Mouse (Mus musculus) heart, embryonic 16.5 days (tissue): ENCODE data around the gene Inafm2. TPM values are rescaled to one million over a fixed set of nuclear protein-coding genes. Genes with fewer than 3 reads are reported as not detected.

Experiments used
- ATAC-seq: fragments of 200-750 bp; cut with Nextera tagmentation; replicated peaks from 2 replicates; pipeline ENCODE4 v1.8.0; 2017; ENCODE audit warnings: moderate number of reproducible peaks; ENCODE audit not compliant: insufficient read depth, low FRiP score; ENCODE audit errors: extremely low read depth
- H3K27ac ChIP-seq: fragments of 300-500 bp; sonication (generic); 2 replicates; pipeline ENCODE4 v1.5.1; 2014; ENCODE audit warnings: mild to moderate bottlenecking, low read length, control low read depth, moderate library complexity
- H3K27me3 ChIP-seq: fragments of 300-500 bp; sonication (generic); 2 replicates; pipeline ENCODE4 v1.6.1; 2014; ENCODE audit warnings: low read length, mixed read lengths; ENCODE audit not compliant: control insufficient read depth, insufficient read depth
- H3K36me3 ChIP-seq: fragments of 300-500 bp; sonication (generic); 2 replicates; pipeline ENCODE4 v1.6.1; 2014; ENCODE audit not compliant: control insufficient read depth, insufficient read depth
- H3K4me1 ChIP-seq: fragments of 300-500 bp; sonication (generic); 2 replicates; pipeline ENCODE4 v1.6.1; 2014; ENCODE audit warnings: low read length, mixed read lengths; ENCODE audit not compliant: control insufficient read depth, insufficient read depth
- H3K4me2 ChIP-seq: fragments of 300-500 bp; sonication (generic); 2 replicates; pipeline ENCODE4 v1.6.1; 2014; ENCODE audit warnings: low read depth, mild to moderate bottlenecking, control low read depth, low read length
- H3K4me3 ChIP-seq: fragments of 300-500 bp; sonication (generic); 2 replicates; pipeline ENCODE4 v1.5.1; 2014; ENCODE audit warnings: mild to moderate bottlenecking, control low read depth, low read length
- H3K9ac ChIP-seq: fragments of 300-500 bp; sonication (generic); 2 replicates; pipeline ENCODE4 v1.6.1; 2014; ENCODE audit warnings: low read length, control low read depth
- H3K9me3 ChIP-seq: fragments of 300-500 bp; sonication (generic); replicated peaks from 2 replicates; pipeline ENCODE4 v1.6.1; 2016; ENCODE audit warnings: low read length; ENCODE audit not compliant: control insufficient read depth
- WGBS: fragments of 180-500 bp; shearing (Covaris S2); extraction: QIAGEN DNeasy Blood & Tissue Kit; methylation state at CpG from one replicate; pipeline ENCODE4 v1.1.7; 2014; 5-methylcytosine and 5-hydroxymethylcytosine counted together
- polyA plus RNA-seq: library from polyadenylated mRNA; unstranded; fragments of >200 nt; fragmentation: Nextera tagmentation; extraction: Ambion mirVana; gene quantifications from 2 replicates; pipeline ENCODE4 v1.2.1, GENCODE M21; 2015

The Inafm2 gene
- polyA plus RNA-seq, 1 experiment from 2014 or later, result 45.2 TPM

DNA sequence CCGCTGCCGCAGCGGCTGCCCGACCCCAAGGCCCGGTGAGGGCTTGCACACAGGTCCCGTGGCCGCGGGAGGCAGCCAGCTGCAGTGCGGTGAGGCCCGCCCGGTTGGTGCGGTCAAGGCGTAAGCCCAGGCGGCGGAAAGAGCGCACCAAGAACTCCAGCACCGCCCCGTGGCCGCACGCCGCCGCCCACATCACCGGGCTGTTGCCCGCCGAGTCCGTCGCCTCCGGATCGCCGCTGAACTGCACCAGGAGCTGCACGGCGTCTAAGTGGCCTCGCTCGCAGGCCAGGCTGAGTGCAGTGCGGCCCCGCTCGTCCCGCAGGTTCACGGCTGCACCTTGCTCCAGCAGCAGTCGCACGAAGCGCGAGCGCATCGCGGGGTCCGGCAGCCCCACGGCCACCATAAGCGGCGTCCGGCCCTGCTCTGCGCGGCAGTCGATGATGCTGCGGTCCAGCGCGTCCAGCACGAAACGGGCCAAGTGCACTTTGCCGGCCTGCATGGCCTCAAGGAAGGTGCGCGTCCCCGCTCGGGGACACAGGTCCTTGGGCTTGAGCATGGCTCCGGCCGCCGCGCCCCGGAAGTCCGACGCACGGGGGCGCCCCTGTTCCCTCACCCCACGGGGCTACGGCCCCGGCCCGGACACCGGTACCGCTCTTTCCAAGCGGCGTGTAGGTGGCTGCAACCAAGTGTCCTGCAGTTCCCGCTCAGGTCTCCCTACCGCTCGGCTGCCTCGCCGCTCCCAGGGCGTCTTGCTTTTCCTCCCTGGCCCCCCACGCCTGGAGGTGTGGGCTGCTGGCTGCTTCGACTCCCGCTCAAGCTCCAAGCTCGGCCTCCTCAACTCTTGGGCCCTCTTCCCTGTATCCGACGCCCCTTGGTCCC lies 42.4 kb upstream of the Inafm2 start:
- Histone ChIP-seq H3K27ac (peak overlapping the region; percentile 74), H3K9ac (peak overlapping the region; percentile 77), H3K9me3 (no peaks in the 10 kb centered on the region), H3K4me2 (peak overlapping the region; percentile 80), H3K4me3 (peak overlapping the region; percentile 65), H3K27me3 (peaks cover 49% of the 10 kb centered on the region), H3K4me1 (peaks cover 57% of the 10 kb centered on the region), H3K36me3 (no peaks in the 10 kb centered on the region)
- peak; percentile 34 for ATAC-seq
- under 1% methylated on average over 93 of the region's 93 CpGs for WGBS

DNA sequence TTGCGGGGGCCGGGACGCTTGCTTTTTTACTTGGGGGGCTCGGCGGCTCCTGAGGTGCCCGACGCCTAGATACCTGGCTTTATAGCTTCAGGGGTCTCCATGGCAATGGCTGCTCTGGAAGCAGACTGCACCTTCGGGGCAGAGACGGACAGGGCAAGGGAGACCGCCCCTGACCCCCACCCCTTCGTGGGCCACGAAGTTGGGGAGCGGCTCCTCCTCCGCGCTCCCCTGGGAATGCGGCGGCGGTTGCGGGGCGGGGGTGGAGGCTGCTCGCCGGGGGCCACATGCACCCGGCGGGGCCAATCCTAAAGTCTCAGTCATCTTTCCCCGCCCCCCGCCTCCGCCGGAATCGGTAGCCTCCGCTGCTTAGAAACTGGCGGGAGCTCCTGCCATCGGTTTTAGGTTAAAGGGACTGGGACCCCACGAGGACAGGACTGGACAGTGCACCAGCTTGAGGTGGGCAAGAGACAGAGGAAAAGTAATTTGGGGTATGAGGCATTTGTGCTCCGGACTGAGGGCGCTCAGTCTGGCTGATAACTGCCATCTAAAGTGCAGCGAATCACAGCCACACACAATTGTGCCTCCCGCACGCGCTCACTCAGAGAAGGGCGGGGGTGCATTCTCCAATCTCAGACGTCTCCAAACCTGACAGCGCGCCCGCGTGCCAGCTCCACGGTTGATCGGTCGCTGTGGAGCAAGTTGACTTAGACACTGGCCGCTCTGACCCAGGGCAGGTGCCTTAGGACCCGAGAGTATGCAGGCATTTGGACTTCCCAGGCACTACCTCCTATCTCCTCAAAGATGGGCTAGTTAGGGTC lies 41.4 kb upstream of the Inafm2 start, which contains the start of gene Ankrd63:
Ankrd63 (minus strand) TSS at position 51 of the 818 bp plus-strand sequence.
- H3K4me2 ChIP-seq, result peak within 1 kb of the TSS; percentile 80
- peak within 1 kb of the TSS; percentile 74 for H3K27ac ChIP-seq
- WGBS, result 4% methylated on average over 50 of the region's 50 CpGs
- H3K4me3 ChIP-seq, result peak within 1 kb of the TSS; percentile 65
- peaks cover 49% of the 10 kb centered on the region for H3K27me3 ChIP-seq
- H3K9ac ChIP-seq, result peak within 1 kb of the TSS; percentile 77
- peaks cover 54% of the 10 kb centered on the region for H3K4me1 ChIP-seq
- no peaks in the 10 kb centered on the region for H3K9me3 ChIP-seq
- ATAC-seq, result no peak
- H3K36me3 ChIP-seq, result no peaks in the 10 kb centered on the region

DNA sequence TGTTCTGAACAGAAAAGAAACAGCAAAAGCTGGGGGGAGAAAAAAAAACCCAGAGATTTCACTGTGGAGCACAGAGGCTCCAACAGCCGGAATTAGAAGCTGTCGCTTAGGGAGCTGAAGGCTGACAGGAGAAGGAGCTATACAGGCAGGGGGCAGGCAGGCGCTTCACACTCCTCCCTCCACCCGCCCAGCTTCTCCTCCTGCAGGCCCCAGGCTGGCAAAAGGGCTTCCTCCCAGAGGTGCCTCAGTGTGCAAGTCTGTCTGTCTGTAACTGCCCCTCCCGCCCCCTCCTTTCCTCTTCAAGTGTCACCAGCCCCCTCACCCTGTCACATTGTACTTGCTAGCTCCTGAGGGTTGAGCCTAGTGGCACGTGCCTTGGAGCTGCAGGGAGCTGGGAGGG lies 39.1 kb upstream of the Inafm2 start:
- 10% methylated on average over 6 of the region's 6 CpGs for WGBS
- peak; percentile 50 for ATAC-seq
- Histone ChIP-seq H3K9ac (peak overlapping the region; percentile 3; the same call in 1 of the 2 replicates), H3K4me1 (peaks cover 61% of the 10 kb centered on the region), H3K27ac (peak overlapping the region; percentile 46), H3K4me3 (no peak overlapping the region), H3K9me3 (no peaks in the 10 kb centered on the region), H3K36me3 (no peaks in the 10 kb centered on the region), H3K27me3 (peaks cover 47% of the 10 kb centered on the region), H3K4me2 (no peak overlapping the region)

DNA sequence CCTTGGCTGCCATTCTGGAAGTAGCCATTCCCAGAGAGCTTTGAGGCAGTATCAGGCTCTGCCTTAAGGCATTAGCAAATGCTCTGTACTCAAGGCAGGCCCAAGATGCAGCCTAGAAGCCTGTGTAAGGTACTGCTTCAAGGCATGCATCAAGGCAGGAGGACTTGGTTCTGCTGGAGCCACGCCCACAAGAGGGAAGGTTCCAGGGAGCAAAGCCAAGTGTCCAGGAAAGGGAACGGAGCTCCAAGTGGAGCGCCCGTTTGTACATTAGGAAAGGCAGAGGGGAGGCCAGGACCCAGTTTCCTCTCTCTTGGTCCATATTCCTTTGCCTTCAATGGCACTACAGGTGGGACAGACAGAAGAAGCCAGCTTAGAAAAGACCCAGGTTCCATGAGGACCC lies 37.1 kb upstream of the Inafm2 start:
- peaks cover 32% of the 10 kb centered on the region for H3K27me3 ChIP-seq
- H3K4me3 ChIP-seq, result no peak overlapping the region
- no peaks in the 10 kb centered on the region for H3K9me3 ChIP-seq
- 64% methylated on average over 4 of the region's 4 CpGs for WGBS
- H3K4me2 ChIP-seq, result no peak overlapping the region
- H3K4me1 ChIP-seq, result peaks cover 51% of the 10 kb centered on the region
- no peak overlapping the region for H3K9ac ChIP-seq
- no peaks in the 10 kb centered on the region for H3K36me3 ChIP-seq
- H3K27ac ChIP-seq, result no peak overlapping the region
- no peak for ATAC-seq

DNA sequence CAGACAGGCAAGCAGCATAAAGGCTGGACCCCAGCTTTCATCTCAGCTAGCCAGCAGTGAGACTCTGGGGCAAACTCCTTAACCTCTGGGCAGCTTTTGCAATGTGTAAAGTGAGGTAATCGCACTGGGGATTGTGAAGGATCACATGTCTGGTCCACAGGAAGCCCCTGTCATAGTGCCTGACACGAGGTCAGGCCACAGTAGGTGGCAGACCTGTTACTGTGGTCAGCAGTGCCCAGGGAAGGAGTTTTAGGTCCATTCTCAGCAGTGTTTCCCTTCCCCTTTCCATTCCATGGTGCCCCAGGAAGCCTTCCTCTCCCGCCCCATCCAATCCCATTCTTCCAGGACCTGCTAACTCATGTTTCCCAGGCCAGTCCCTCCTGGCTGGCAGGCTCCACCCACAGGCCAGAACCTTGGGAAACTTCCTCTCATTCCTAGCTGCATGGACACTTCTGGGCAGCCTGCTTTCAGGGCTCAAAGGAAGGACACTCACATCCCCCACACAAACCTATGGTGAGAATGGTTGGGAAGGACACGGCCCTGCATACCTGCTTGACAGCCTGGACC lies 35.8 kb upstream of the Inafm2 start:
- no peak overlapping the region for H3K27ac ChIP-seq
- peaks cover 42% of the 10 kb centered on the region for H3K4me1 ChIP-seq
- peaks cover 23% of the 10 kb centered on the region for H3K27me3 ChIP-seq
- no peak overlapping the region for H3K9ac ChIP-seq
- H3K4me2 ChIP-seq, result no peak overlapping the region
- WGBS, result 58% methylated on average over 4 of the region's 4 CpGs
- ATAC-seq, result no peak
- no peaks in the 10 kb centered on the region for H3K36me3 ChIP-seq
- no peaks in the 10 kb centered on the region for H3K9me3 ChIP-seq
- no peak overlapping the region for H3K4me3 ChIP-seq

DNA sequence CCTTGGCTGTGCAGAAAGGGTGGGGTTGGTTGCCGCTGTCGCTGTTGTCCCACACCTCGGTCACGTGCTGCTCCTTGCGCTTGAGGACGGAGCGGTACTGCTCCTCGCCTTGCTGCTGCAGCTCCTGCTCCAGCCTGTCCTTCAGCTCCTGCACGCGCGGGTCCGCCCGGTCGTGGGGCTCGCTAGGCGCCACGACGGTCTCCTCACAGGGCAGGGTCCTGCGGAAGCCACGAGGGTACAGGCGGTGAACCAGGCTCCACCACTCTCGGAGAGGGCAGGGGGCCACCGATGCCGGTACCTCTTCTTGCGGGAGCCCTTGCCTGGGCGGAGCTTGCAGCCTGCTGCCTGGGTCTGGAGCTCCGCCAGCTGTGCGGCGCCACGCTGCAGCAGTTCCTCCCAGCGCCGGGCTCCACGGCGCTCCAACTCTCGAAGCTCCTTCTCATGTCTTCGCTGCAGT lies 34.5 kb upstream of the Inafm2 start:
- Histone ChIP-seq H3K4me1 (peaks cover 46% of the 10 kb centered on the region), H3K4me2 (peak overlapping the region; percentile 74), H3K9me3 (no peaks in the 10 kb centered on the region), H3K4me3 (peak overlapping the region; percentile 47), H3K9ac (peak overlapping the region; percentile 68), H3K27me3 (peaks cover 12% of the 10 kb centered on the region), H3K36me3 (no peaks in the 10 kb centered on the region), H3K27ac (no peak overlapping the region)
- peak; percentile 47 for ATAC-seq
- WGBS, result under 1% methylated on average over 36 of the region's 36 CpGs

DNA sequence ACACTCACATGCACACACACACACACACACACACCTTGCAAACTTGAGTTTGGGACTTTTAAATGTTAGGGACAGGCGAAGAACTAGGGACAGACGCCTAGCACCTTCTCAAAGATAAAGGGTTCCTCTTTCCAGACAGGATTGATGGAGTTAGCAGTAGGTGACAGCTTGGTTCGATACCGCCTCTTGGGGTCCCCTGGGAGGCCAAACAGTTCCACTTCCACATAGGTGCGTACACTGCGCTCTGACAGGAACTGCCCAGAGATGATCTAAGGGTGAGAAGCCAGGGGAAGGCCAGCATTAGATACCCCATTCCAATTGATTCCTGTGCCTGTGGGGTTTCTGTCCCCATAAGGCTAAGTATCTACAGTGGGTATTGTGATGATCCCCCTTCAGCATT lies 31.9 kb upstream of the Inafm2 start:
- H3K27me3 ChIP-seq, result peaks cover 6% of the 10 kb centered on the region
- H3K4me2 ChIP-seq, result no peak overlapping the region
- H3K27ac ChIP-seq, result no peak overlapping the region
- H3K4me1 ChIP-seq, result peaks cover 49% of the 10 kb centered on the region
- no peaks in the 10 kb centered on the region for H3K9me3 ChIP-seq
- no peak overlapping the region for H3K9ac ChIP-seq
- H3K36me3 ChIP-seq, result no peaks in the 10 kb centered on the region
- no peak for ATAC-seq
- H3K4me3 ChIP-seq, result no peak overlapping the region
- WGBS, result 94% methylated on average over 6 of the region's 6 CpGs

DNA sequence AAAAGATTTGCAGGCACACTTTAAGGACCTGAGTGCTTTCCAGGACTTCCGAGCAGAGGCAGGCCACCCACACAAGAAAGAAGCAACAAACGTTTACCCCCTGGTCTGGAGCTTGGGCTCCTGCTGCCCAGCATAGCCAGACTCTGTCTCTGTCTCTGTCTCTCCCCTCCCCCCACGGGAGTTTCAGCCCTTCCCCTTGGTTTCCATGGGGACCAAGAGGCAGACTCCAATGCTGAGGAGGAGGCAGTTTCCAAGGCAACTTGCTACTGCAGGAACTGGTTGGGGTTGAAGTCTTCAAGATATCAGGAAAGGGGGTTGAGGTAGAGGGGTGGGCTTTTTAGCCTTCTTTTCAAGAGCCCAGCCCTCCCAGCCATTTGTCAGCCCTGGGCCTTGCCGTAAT lies 31.3 kb upstream of the Inafm2 start:
- WGBS, result 59% methylated on average over 4 of the region's 4 CpGs
- H3K4me1 ChIP-seq, result peaks cover 48% of the 10 kb centered on the region
- no peak overlapping the region for H3K27ac ChIP-seq
- H3K36me3 ChIP-seq, result no peaks in the 10 kb centered on the region
- H3K27me3 ChIP-seq, result peaks cover 6% of the 10 kb centered on the region
- no peak overlapping the region for H3K4me3 ChIP-seq
- no peak for ATAC-seq
- H3K9me3 ChIP-seq, result no peaks in the 10 kb centered on the region
- H3K4me2 ChIP-seq, result no peak overlapping the region
- H3K9ac ChIP-seq, result no peak overlapping the region
